Mouse (Mus musculus) MEL (cell line): ENCODE measurements around the gene Csdc2. TPM values are rescaled to one million over a fixed set of nuclear protein-coding genes. Genes with fewer than 3 reads are reported as not detected.

ENCODE experiments used
- DNase-seq: peaks from one replicate; pipeline ENCODE4 v3.0.0; 2011; ENCODE audit warnings: low read depth, low spot score
- H3K27ac ChIP-seq: 2 replicates; pipeline ENCODE4 v1.5.1; 2012; ENCODE audit warnings: low read depth, mild to moderate bottlenecking, control low read depth, low read length, moderate library complexity; ENCODE audit not compliant: control insufficient read depth
- H3K27me3 ChIP-seq, 2 experiments: fragments of 150-350 bp in 1 of 2; sonication (generic) in 1 of 2; 2 replicates each; pipeline ENCODE4 v1.6.1; 2012; ENCODE audit warnings: low read length in 2 of 2, mild to moderate bottlenecking in 2 of 2, improper control_type of control experiment in 1 of 2, moderate library complexity in 1 of 2; ENCODE audit not compliant: insufficient read depth in 2 of 2, control insufficient read depth in 1 of 2
- H3K36me3 ChIP-seq, 2 experiments: 2 replicates each; pipeline ENCODE4 v1.6.1; 2012 to 2014; ENCODE audit warnings: low read length in 2 of 2, improper control_type of control experiment in 1 of 2, inconsistent platforms in 1 of 2, mild to moderate bottlenecking in 1 of 2; ENCODE audit not compliant: insufficient read depth in 2 of 2, control insufficient read depth in 1 of 2
- H3K4me1 ChIP-seq, 2 experiments: fragments of 150-350 bp in 1 of 2; sonication (generic) in 1 of 2; 2 replicates each; pipeline ENCODE4 v1.6.1; 2012; ENCODE audit warnings: low read length in 2 of 2, improper control_type of control experiment in 1 of 2, mild to moderate bottlenecking in 1 of 2; ENCODE audit not compliant: insufficient read depth in 2 of 2, control insufficient read depth in 1 of 2
- H3K4me3 ChIP-seq, 2 experiments: fragments of 150-350 bp in 1 of 2; sonication (generic) in 1 of 2; 2 replicates each; pipeline ENCODE4 v1.5.1; 2012; ENCODE audit warnings: low read depth in 2 of 2, low read length in 2 of 2, mild to moderate bottlenecking in 2 of 2, moderate library complexity in 2 of 2, control low read depth in 1 of 2, improper control_type of control experiment in 1 of 2; ENCODE audit not compliant: control insufficient read depth in 1 of 2, insufficient read depth in 1 of 2
- H3K79me2 ChIP-seq: 2 replicates; pipeline ENCODE4 v1.6.1; 2012; ENCODE audit warnings: mild to moderate bottlenecking, low read length, moderate library complexity; ENCODE audit not compliant: control insufficient read depth, poor library complexity, insufficient read depth
- H3K9ac ChIP-seq: 2 replicates; pipeline ENCODE4 v1.6.1; 2012; ENCODE audit warnings: low read depth, mild to moderate bottlenecking, control low read depth, low read length, moderate library complexity; ENCODE audit not compliant: control insufficient read depth, poor library complexity, severe bottlenecking
- H3K9me3 ChIP-seq: fragments of 150-350 bp; sonication (generic); replicated peaks from 2 replicates; pipeline ENCODE4 v1.6.1; 2012; ENCODE audit warnings: mild to moderate bottlenecking, low read length, improper control_type of control experiment, moderate library complexity; ENCODE audit not compliant: insufficient read depth
- BHLHE40 ChIP-seq: IDR thresholded peaks from 2 replicates; pipeline ENCODE4 v1.6.1; 2012; ENCODE audit warnings: low read depth, mild to moderate bottlenecking, inconsistent platforms, low read length, improper control_type of control experiment, borderline replicate concordance
- CHD1 ChIP-seq: IDR thresholded peaks from 2 replicates; pipeline ENCODE4 v1.6.1; 2012; ENCODE audit warnings: low read depth, mild to moderate bottlenecking, inconsistent platforms, low read length, improper control_type of control experiment
- CHD2 ChIP-seq: IDR thresholded peaks from 2 replicates; pipeline ENCODE4 v1.6.1; 2011; ENCODE audit warnings: low read length, improper control_type of control experiment
- CTCF ChIP-seq, 3 experiments: IDR thresholded peaks in 2 of 3; conservative IDR thresholded peaks in 1 of 3; 2 replicates each; pipeline ENCODE4 v1.5.1; 2011 to 2012; ENCODE audit warnings: low read length in 3 of 3, low read depth in 2 of 3, mild to moderate bottlenecking in 2 of 3, improper control_type of control experiment in 1 of 3, inconsistent platforms in 1 of 3, mixed read lengths in 1 of 3, moderate library complexity in 1 of 3; ENCODE audit not compliant: control insufficient read depth in 1 of 3, insufficient read depth in 1 of 3, poor library complexity in 1 of 3, severe bottlenecking in 1 of 3
- E2F4 ChIP-seq: IDR thresholded peaks from 2 replicates; pipeline ENCODE4 v1.6.1; 2011; ENCODE audit warnings: low read depth, low read length, improper control_type of control experiment, borderline replicate concordance
- ELF1 ChIP-seq: IDR thresholded peaks from 2 replicates; pipeline ENCODE4 v1.6.1; 2014; ENCODE audit warnings: low read depth, mild to moderate bottlenecking, inconsistent platforms, low read length, improper control_type of control experiment, moderate library complexity
- EP300 ChIP-seq, 2 experiments: IDR thresholded peaks; 2 replicates each; pipeline ENCODE4 v1.6.1; 2011; ENCODE audit warnings: improper control_type of control experiment in 2 of 2, low read length in 2 of 2, low read depth in 1 of 2, mild to moderate bottlenecking in 1 of 2
- ETS1 ChIP-seq: IDR thresholded peaks from 2 replicates; pipeline ENCODE4 v1.6.1; 2012; ENCODE audit warnings: low read depth, mild to moderate bottlenecking, inconsistent platforms, low read length, improper control_type of control experiment, moderate library complexity
- GABPA ChIP-seq: IDR thresholded peaks from 2 replicates; pipeline ENCODE4 v1.6.1; 2012; ENCODE audit warnings: low read depth, mild to moderate bottlenecking, inconsistent platforms, low read length, improper control_type of control experiment, moderate library complexity
- GATA1 ChIP-seq: IDR thresholded peaks from 2 replicates; pipeline ENCODE4 v1.6.1; 2011; ENCODE audit warnings: low read depth, low read length, improper control_type of control experiment
- JUND ChIP-seq: IDR thresholded peaks from 2 replicates; pipeline ENCODE4 v1.6.1; 2011; ENCODE audit warnings: low read depth, mild to moderate bottlenecking, improper control_type of control experiment, low read length
- KAT2A ChIP-seq: conservative IDR thresholded peaks from 2 replicates; pipeline ENCODE4 v1.6.1; 2012; ENCODE audit warnings: low read depth, low read length, improper control_type of control experiment, inconsistent platforms
- MAFK ChIP-seq: IDR thresholded peaks from 2 replicates; pipeline ENCODE4 v1.6.1; 2011; ENCODE audit warnings: low read depth, mild to moderate bottlenecking, low read length, improper control_type of control experiment, borderline replicate concordance
- MAX ChIP-seq: IDR thresholded peaks from 2 replicates; pipeline ENCODE4 v1.6.1; 2011; ENCODE audit warnings: low read length, improper control_type of control experiment
- MAZ ChIP-seq: IDR thresholded peaks from 2 replicates; pipeline ENCODE4 v1.6.1; 2012; ENCODE audit warnings: low read depth, mild to moderate bottlenecking, inconsistent platforms, low read length, improper control_type of control experiment
- MEF2A ChIP-seq: IDR thresholded peaks from 2 replicates; pipeline ENCODE4 v1.6.1; 2014; ENCODE audit warnings: low read depth, mild to moderate bottlenecking, inconsistent platforms, low read length, improper control_type of control experiment; ENCODE audit not compliant: poor library complexity, insufficient replicate concordance, severe bottlenecking; ENCODE audit errors: extremely low read depth
- MYB ChIP-seq: IDR thresholded peaks from 2 replicates; pipeline ENCODE4 v1.6.1; 2011; ENCODE audit warnings: mild to moderate bottlenecking, low read depth, low read length, improper control_type of control experiment
- MYC ChIP-seq: IDR thresholded peaks from 2 replicates; pipeline ENCODE4 v1.6.1; 2011; ENCODE audit warnings: low read depth, mild to moderate bottlenecking, low read length, improper control_type of control experiment, moderate library complexity
- NELFE ChIP-seq: IDR thresholded peaks from 2 replicates; pipeline ENCODE4 v1.6.1; 2011; ENCODE audit warnings: low read depth, low read length, improper control_type of control experiment
- NRF1 ChIP-seq: IDR thresholded peaks from 2 replicates; pipeline ENCODE4 v1.6.1; 2014; ENCODE audit warnings: low read depth, mild to moderate bottlenecking, inconsistent platforms, low read length, improper control_type of control experiment, moderate library complexity; ENCODE audit not compliant: poor library complexity, insufficient read depth, severe bottlenecking
- POLR2A ChIP-seq, 2 experiments: IDR thresholded peaks; 2 replicates each; pipeline ENCODE4 v1.6.1; 2011 to 2012; ENCODE audit warnings: low read length in 2 of 2, mild to moderate bottlenecking in 2 of 2, control low read depth in 1 of 2, improper control_type of control experiment in 1 of 2, low read depth in 1 of 2, moderate library complexity in 1 of 2; ENCODE audit not compliant: control insufficient read depth in 1 of 2, insufficient read depth in 1 of 2, poor library complexity in 1 of 2
- POLR2AphosphoS2 ChIP-seq: IDR thresholded peaks from 2 replicates; pipeline ENCODE4 v1.6.1; 2011; ENCODE audit warnings: low read length, improper control_type of control experiment
- POLR2AphosphoS5 ChIP-seq: IDR thresholded peaks from 2 replicates; pipeline ENCODE4 v1.6.1; 2012; ENCODE audit warnings: low read depth, borderline replicate concordance, mild to moderate bottlenecking, inconsistent platforms, low read length, moderate library complexity, mixed read lengths
- RAD21 ChIP-seq: IDR thresholded peaks from 2 replicates; pipeline ENCODE4 v1.6.1; 2011; ENCODE audit warnings: mild to moderate bottlenecking, low read depth, low read length, improper control_type of control experiment
- RCOR1 ChIP-seq: IDR thresholded peaks from 2 replicates; pipeline ENCODE4 v1.6.1; 2012; ENCODE audit warnings: low read depth, mild to moderate bottlenecking, inconsistent platforms, low read length, improper control_type of control experiment
- SIN3A ChIP-seq: IDR thresholded peaks from 2 replicates; pipeline ENCODE4 v1.6.1; 2012; ENCODE audit warnings: low read length, improper control_type of control experiment, inconsistent platforms
- SMC3 ChIP-seq: IDR thresholded peaks from 2 replicates; pipeline ENCODE4 v1.6.1; 2011; ENCODE audit warnings: low read depth, low read length, improper control_type of control experiment
- TAL1 ChIP-seq: IDR thresholded peaks from 2 replicates; pipeline ENCODE4 v1.6.1; 2012; ENCODE audit warnings: mild to moderate bottlenecking, inconsistent platforms, low read length, moderate library complexity, mixed read lengths
- TCF12 ChIP-seq: IDR thresholded peaks from 2 replicates; pipeline ENCODE4 v1.6.1; 2014; ENCODE audit warnings: low read depth, mild to moderate bottlenecking, inconsistent platforms, low read length, improper control_type of control experiment, moderate library complexity
- UBTF ChIP-seq: IDR thresholded peaks from 2 replicates; pipeline ENCODE4 v1.6.1; 2012; ENCODE audit warnings: low read depth, mild to moderate bottlenecking, inconsistent platforms, low read length, improper control_type of control experiment, moderate library complexity, borderline replicate concordance; ENCODE audit not compliant: insufficient read depth
- USF1 ChIP-seq: IDR thresholded peaks from 2 replicates; pipeline ENCODE4 v1.6.1; 2014; ENCODE audit warnings: low read depth, mild to moderate bottlenecking, inconsistent platforms, low read length, improper control_type of control experiment, moderate library complexity
- USF2 ChIP-seq, 2 experiments: IDR thresholded peaks; 2 replicates each; pipeline ENCODE4 v1.6.1; 2011 to 2012; ENCODE audit warnings: improper control_type of control experiment in 2 of 2, low read length in 2 of 2, borderline replicate concordance in 1 of 2, inconsistent platforms in 1 of 2, low read depth in 1 of 2, mild to moderate bottlenecking in 1 of 2; ENCODE audit not compliant: insufficient read depth in 1 of 2
- ZC3H11A ChIP-seq: IDR thresholded peaks from 2 replicates; pipeline ENCODE4 v1.6.1; 2012; ENCODE audit warnings: low read depth, mild to moderate bottlenecking, inconsistent platforms, low read length, improper control_type of control experiment
- ZKSCAN1 ChIP-seq: IDR thresholded peaks from 2 replicates; pipeline ENCODE4 v1.6.1; 2012; ENCODE audit warnings: low read depth, mild to moderate bottlenecking, inconsistent platforms, low read length, improper control_type of control experiment, moderate library complexity
- ZMIZ1 ChIP-seq: IDR thresholded peaks from 2 replicates; pipeline ENCODE4 v1.6.1; 2012; ENCODE audit warnings: low read depth, mild to moderate bottlenecking, inconsistent platforms, low read length, improper control_type of control experiment, moderate library complexity
- ZNF384 ChIP-seq: IDR thresholded peaks from 2 replicates; pipeline ENCODE4 v1.6.1; 2012; ENCODE audit warnings: low read depth, mild to moderate bottlenecking, inconsistent platforms, low read length, improper control_type of control experiment
- polyA plus RNA-seq, 2 experiments: library from polyadenylated mRNA; stranded (reverse) in 1 of 2; unstranded in 1 of 2; fragments of >175 nt in 1 of 2; fragments of >200 nt in 1 of 2; gene quantifications; 2 replicates each; pipeline versions ENCODE4 v1.2.1 to v1.2.4; 2012; ENCODE audit warnings: low replicate concordance in 2 of 2, low read depth in 1 of 2; ENCODE audit not compliant: insufficient read length in 2 of 2, insufficient read depth in 1 of 2, missing spikeins in 1 of 2
- total RNA-seq: library from RNA; depleted of rRNA; stranded (reverse); fragments of 300-350 nt; gene quantifications from 2 replicates; pipeline ENCODE4 v1.2.3, GENCODE M21; 2012

Gene Csdc2
- total and polyA plus RNA-seq, 3 experiments = not detected

GRCm38 (mm10) chr15:81956457-81956856, 19.9 kb downstream of the Csdc2 start:
- peaks cover 2 to 5% of the 10 kb centered on the region in 2 experiments; a peak in 3 of 4 replicates for H3K36me3 ChIP-seq
- DNase-seq = peak; percentile 73

GRCm38 (mm10) chr15:81957598-81957997, 21.0 kb downstream of the Csdc2 start:
- peaks cover 2 to 5% of the 10 kb centered on the region in 2 experiments; a peak in 3 of 4 replicates for H3K36me3 ChIP-seq
- H3K79me2 ChIP-seq = peaks cover 6% of the 10 kb centered on the region; the same call in 1 of the 2 replicates
- H3K27me3 ChIP-seq = no peaks in the 10 kb centered on the region
- no peak overlapping the region for H3K4me3 ChIP-seq
- H3K4me1 ChIP-seq = peaks cover 0 to 11% of the 10 kb centered on the region in 2 experiments; a peak in 2 of 4 replicates
- no peak overlapping the region for H3K9ac ChIP-seq
- TF ChIP-seq CHD1 (no peak), GABPA (no peak), UBTF (no peak), CTCF (IDR thresholded peaks at IDR 0.05 in 2 of 3, conservative IDR thresholded peaks at IDR 0.05 in 1 of 3; ENCODE audit: control insufficient read depth in 1 of 3, insufficient read depth in 1 of 3, low read depth in 2 of 3, low read length in 3 of 3, poor library complexity in 1 of 3, severe bottlenecking in 1 of 3) (no peak), E2F4 (no peak), MYC (no peak), POLR2AphosphoS5 (no peak), EP300 (IDR thresholded peaks at IDR 0.05; ENCODE audit: low read depth in 1 of 2, low read length in 2 of 2) (no peak), SIN3A (no peak), MYB (no peak)
- TF ChIP-seq, all 39 proteins: peak for 0
- H3K9me3 ChIP-seq = no peaks in the 10 kb centered on the region
- no peak for DNase-seq
- no peak overlapping the region for H3K27ac ChIP-seq

More at GRCm38 (mm10) chr15:81956457-81956856, 19.9 kb downstream of the Csdc2 start:
- Histone ChIP-seq H3K79me2 (peaks cover 6% of the 10 kb centered on the region; the same call in 1 of the 2 replicates), H3K9me3 (no peaks in the 10 kb centered on the region), H3K4me3 (no peak overlapping the region), H3K27me3 (no peaks in the 10 kb centered on the region), H3K27ac (no peak overlapping the region), H3K4me1 (peaks cover 0 to 11% of the 10 kb centered on the region in 2 experiments; a peak in 2 of 4 replicates), H3K9ac (no peak overlapping the region)
- TF ChIP-seq RAD21 (peak; percentile 51), NRF1 (no peak), ZC3H11A (peak; percentile 51; the same call in 1 of the 2 replicates), POLR2AphosphoS5 (no peak), RCOR1 (no peak), SIN3A (no peak), CHD2 (no peak), SMC3 (peak; percentile 80), POLR2A (IDR thresholded peaks at IDR 0.05; ENCODE audit: control insufficient read depth in 1 of 2, insufficient read depth in 1 of 2, low read depth in 1 of 2, low read length in 2 of 2, poor library complexity in 1 of 2) (no peak), EP300 (IDR thresholded peaks at IDR 0.05; ENCODE audit: low read depth in 1 of 2, low read length in 2 of 2) (no peak), TCF12 (no peak), KAT2A (no peak), UBTF (no peak), ELF1 (no peak), ZNF384 (no peak), JUND (no peak), NELFE (no peak), BHLHE40 (no peak), USF2 (IDR thresholded peaks at IDR 0.05; ENCODE audit: borderline replicate concordance in 1 of 2, insufficient read depth in 1 of 2, low read depth in 1 of 2, low read length in 2 of 2) (no peak), MEF2A (no peak), MAX (no peak), MAZ (no peak), ZKSCAN1 (no peak), MYC (no peak), MAFK (no peak), E2F4 (no peak), ETS1 (no peak), GATA1 (no peak), ZMIZ1 (no peak), CTCF (IDR thresholded peaks at IDR 0.05 in 2 of 3, conservative IDR thresholded peaks at IDR 0.05 in 1 of 3; ENCODE audit: control insufficient read depth in 1 of 3, insufficient read depth in 1 of 3, low read depth in 2 of 3, low read length in 3 of 3, poor library complexity in 1 of 3, severe bottlenecking in 1 of 3) (peak in 2 of 3 experiments; percentile 87 to 99), USF1 (no peak), TAL1 (no peak), POLR2AphosphoS2 (no peak)
